Mouse (Mus musculus) heart, adult 2 months (tissue): Measurements from ENCODE around the gene Zfp874b. TPM values are rescaled to one million over a fixed set of nuclear protein-coding genes. Genes with fewer than 3 reads are reported as not detected.
A peak's percentile ranks its signal among the peaks of the same experiment; 100 is the strongest.

Experiments
- DNase-seq, 2 experiments: peaks; one replicate each; pipeline ENCODE4 v3.0.0; 2021
- H3K27ac ChIP-seq: fragments of 200-600 bp; 2 replicates; pipeline ENCODE4 v1.8.1; 2022
- H3K27me3 ChIP-seq: fragments of 200-500 bp; 2 replicates; pipeline ENCODE4 v1.6.1; 2012; ENCODE audit warnings: mild to moderate bottlenecking, low read length, inconsistent platforms, mixed read lengths; ENCODE audit not compliant: control insufficient read depth, insufficient read depth
- H3K36me3 ChIP-seq: fragments of 200-500 bp; 2 replicates; pipeline ENCODE4 v1.6.1; 2012; ENCODE audit warnings: low read length, inconsistent platforms; ENCODE audit not compliant: control insufficient read depth, insufficient read depth
- H3K4me1 ChIP-seq: fragments of 200-500 bp; 2 replicates; pipeline ENCODE4 v1.6.1; 2011; ENCODE audit warnings: low read length; ENCODE audit not compliant: control insufficient read depth, insufficient read depth
- H3K4me3 ChIP-seq: fragments of 200-600 bp; 2 replicates; pipeline ENCODE4 v1.8.1; 2022
- H3K79me2 ChIP-seq: fragments of 200-500 bp; replicated peaks from 2 replicates; pipeline ENCODE4 v1.6.1; 2012; ENCODE audit warnings: mild to moderate bottlenecking, inconsistent platforms, low read length, moderate library complexity, mixed read lengths; ENCODE audit not compliant: control insufficient read depth, insufficient read depth
- H3K9ac ChIP-seq: fragments of 200-500 bp; 2 replicates; pipeline ENCODE4 v1.6.1; 2012; ENCODE audit warnings: low read depth, mild to moderate bottlenecking, control low read depth, inconsistent platforms, low read length, mixed read lengths
- CTCF ChIP-seq: fragments of 200-600 bp; IDR thresholded peaks from 2 replicates; pipeline ENCODE4 v1.8.1; 2022; ENCODE audit warnings: antibody characterized with exemption, mild to moderate bottlenecking, moderate library complexity
- EP300 ChIP-seq: fragments of 200-500 bp; IDR thresholded peaks from 2 replicates; pipeline ENCODE4 v1.6.1; 2011; ENCODE audit warnings: low read depth, low read length, control low read depth; ENCODE audit not compliant: insufficient read depth
- POLR2A ChIP-seq: fragments of 200-500 bp; IDR thresholded peaks from 2 replicates; pipeline ENCODE4 v1.6.1; 2011; ENCODE audit warnings: mild to moderate bottlenecking, low read depth, low read length, control low read depth; ENCODE audit not compliant: insufficient read depth
- WGBS: fragments of 180-500 bp; shearing (Covaris S2); methylation state at CpG from one replicate; pipeline ENCODE4 v1.1.7; 2018; 5-methylcytosine and 5-hydroxymethylcytosine counted together
- intact Hi-C: fragments of 180-260 bp; cut with DNase I; formaldehyde crosslinking; loops from one replicate; pipeline ENCODE4 v1.15.1; 2025
- long read RNA-seq: library from polyadenylated mRNA; stranded (forward); transcript quantifications from one replicate; pipeline ENCODE4 v2.0.0, GENCODE M21; 2021
- polyA plus RNA-seq: library from polyadenylated mRNA; depleted of rRNA; stranded (reverse); fragments of >200 nt; gene quantifications from 2 replicates; pipeline ENCODE4 v1.2.3, GENCODE M21; 2012; rRNA removed
- total RNA-seq, 2 experiments: library from RNA; stranded (reverse); gene quantifications; 2 replicates each; pipeline ENCODE4 v1.2.3; 2021

Gene Zfp874b
- total RNA-seq (10 to 100 TPM; 16.7 to 17.4 TPM), polyA plus RNA-seq (2.5 and 7.9 TPM in 2 replicates)
- long read RNA-seq, partial matches to known transcripts = 0 of 4 reads
- long read RNA-seq, other reads (novel, unspliced or antisense) = 4 of 4 reads

DNA sequence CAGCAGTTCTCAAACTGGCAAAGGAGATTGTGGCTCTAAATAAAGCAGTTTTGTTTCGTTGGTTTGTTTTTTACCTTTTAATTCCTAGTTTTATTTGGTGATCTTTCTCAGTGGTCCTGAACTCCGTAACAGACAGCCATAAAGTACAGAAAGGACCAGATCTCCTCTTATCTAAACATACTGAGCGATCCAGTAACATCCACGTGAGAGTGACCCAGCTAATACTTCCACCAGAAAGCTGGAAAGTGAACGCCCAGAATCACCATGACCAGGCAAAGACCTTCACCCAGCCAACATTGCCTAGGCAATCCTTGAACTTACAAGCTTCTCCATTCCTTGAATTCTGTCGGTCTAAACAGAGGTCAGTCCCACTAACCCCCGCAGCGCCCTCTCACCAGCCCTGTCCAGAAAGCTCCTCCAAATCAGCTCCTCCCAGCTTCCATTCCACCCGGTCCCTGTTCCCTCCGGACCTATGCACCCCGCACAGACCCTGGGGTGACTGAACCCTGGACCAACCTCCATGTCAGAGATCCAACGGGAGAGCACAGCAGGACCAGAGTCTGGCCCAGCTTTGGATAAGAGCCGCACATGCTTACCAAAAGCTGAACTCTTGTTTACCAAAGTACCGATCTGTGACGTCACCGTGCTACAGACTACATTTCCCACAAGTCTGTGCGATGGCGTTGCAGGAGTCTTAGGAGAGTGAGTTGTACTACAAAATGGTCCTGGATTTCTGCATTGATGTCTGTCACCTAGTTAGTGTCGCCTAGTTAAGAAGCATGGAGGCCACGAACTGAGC, at the start of gene Zfp874b:
Zfp874b (minus strand) TSS at position 634 of the 799 bp plus-strand sequence.
- Histone ChIP-seq H3K4me1 (peaks cover 4% of the 10 kb centered on the region), H3K27ac (peak within 1 kb of the TSS; percentile 96), H3K79me2 (no peaks in the 10 kb centered on the region; the same call in 1 of the 2 replicates), H3K9ac (peak within 1 kb of the TSS; percentile 88), H3K36me3 (peaks cover 16% of the 10 kb centered on the region), H3K4me3 (peak within 1 kb of the TSS; percentile 80), H3K27me3 (no peaks in the 10 kb centered on the region)
- peak; percentile 90 to 92 for DNase-seq
- intact Hi-C loops = loop anchor here (1.0 to 10.0 kb wide), 4 partner anchors 17 to 309 kb away; partner anchors contain the start of genes Rsl1, Zfp58 and Zfp874a
- WGBS = 1% methylated on average over 20 of the region's 20 CpGs
- TF ChIP-seq EP300 (0 out of 2 replicates have a peak, but pooled peaks have one; percentile 70), CTCF (no peak), POLR2A (peak; percentile 78)

DNA sequence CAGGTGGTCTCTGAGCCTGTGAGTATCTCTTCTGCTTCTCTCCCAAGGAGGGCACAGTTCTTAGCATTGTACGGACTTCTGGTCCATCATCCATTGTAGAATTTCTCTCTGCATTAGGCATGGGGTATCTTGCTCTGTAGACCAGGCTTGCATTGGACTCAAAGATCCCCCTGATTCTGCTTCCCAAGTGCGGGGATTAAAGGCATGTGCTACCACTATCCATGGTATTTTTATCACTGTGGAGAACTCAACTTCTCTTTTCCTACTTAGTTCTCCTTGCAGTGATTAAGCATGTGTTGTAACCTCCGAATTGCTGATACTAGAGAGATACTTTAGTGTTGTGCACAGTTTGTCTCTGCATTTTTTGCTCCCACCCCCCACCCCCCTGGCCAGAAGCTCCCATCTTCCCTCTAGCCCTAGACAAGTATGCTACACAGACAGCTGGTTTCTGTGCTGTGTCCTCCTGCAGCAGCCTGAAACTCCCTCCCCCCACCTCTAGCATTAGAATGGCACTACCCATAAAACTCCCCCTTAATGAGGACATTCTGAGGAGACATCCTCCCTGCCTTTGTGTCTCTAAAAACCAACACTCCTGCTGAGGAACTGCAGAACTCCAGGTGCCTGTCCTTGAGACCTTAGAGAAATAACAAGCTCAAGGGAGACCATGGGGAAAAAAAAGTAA, 43.1 kb upstream of the Zfp874b start:
- Histone ChIP-seq H3K27me3 (no peaks in the 10 kb centered on the region), H3K79me2 (peaks cover 2% of the 10 kb centered on the region; the same call in 1 of the 2 replicates), H3K36me3 (no peaks in the 10 kb centered on the region), H3K4me3 (no peak overlapping the region), H3K9ac (no peak overlapping the region), H3K27ac (no peak overlapping the region), H3K4me1 (peaks cover 1% of the 10 kb centered on the region)
- intact Hi-C loops = loop anchor here (2.0 to 10.0 kb wide), 5 partner anchors 26 to 422 kb away; partner anchors contain the start of genes Gm28044, Gm28557, Zfp595 and Zfp748
- no peak for TF ChIP-seq EP300
- no peak for TF ChIP-seq POLR2A
- TF ChIP-seq CTCF = no peak
- WGBS = 77% methylated on average over 3 of the region's 3 CpGs
- DNase-seq = no peak

DNA sequence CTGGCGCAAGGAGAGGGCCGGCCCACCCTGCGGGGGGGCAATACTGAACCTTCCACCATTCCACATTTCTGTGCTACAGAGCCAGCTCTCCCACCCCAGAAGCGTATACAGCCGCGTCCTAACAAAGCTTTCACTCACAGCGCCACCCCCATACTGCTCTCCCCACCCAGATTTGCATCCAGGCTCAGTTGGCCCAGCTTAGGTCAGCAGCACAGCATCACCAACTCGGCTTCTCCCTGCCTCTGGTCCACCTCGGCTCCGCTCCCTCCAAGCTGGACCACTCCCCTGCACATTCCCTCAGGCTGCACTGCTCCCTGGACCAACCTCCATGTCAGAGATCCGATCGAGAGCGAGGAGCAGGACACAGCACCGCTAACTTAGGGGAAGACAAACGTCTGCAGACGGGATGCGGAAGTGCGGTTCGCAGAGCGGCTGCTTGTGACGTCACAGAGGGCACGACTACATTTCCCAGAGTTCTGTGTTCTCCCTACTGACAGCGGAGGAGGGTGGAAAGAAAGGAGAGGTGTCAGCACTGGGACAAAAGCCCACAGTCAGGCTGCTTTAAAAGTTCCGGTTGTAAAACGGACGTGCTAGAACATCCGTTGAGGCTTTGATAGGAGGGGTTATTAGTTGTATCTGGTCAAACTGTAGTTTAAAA, 41.8 kb upstream of the Zfp874b start, which contains the start of the genes Gm26965 and Zfp87:
Gm26965 (minus strand) TSS at position 399 of the 658 bp plus-strand sequence.
Zfp87 (minus strand) TSS at position 425 of the 658 bp plus-strand sequence.
- peaks cover 1% of the 10 kb centered on the region for H3K4me1 ChIP-seq
- TF ChIP-seq POLR2A = peak; percentile 94
- peak; percentile 79 for TF ChIP-seq EP300
- no peak for TF ChIP-seq CTCF
- intact Hi-C loops = loop anchor here (1.0 to 10.0 kb wide), 8 partner anchors 26 to 421 kb away; partner anchors contain the start of genes Gm28044, Gm28557, Zfp58 and Zfp595

DNA sequence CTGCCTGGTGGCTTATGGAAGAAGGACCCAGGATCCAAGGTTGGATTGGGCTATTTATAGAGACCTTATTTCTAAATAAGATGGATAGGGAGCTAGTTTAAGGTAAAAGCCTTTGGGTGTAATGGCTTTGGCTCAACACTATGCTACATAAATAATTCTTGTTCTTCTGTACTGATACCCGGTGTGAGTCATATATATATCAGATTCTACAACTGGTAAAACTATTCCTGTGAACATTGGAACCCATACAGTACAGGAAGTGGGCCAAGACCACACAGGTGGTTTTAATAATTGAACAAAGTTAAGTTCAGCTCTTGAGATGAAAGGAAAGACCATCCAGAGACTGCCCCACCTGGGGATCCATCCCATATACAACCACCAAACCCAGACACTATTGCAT, 16.9 kb upstream of the Zfp874b start:
- Histone ChIP-seq H3K4me3 (no peak overlapping the region; the same call in 1 of the 2 replicates), H3K4me1 (no peaks in the 10 kb centered on the region), H3K27ac (no peak overlapping the region), H3K79me2 (no peaks in the 10 kb centered on the region), H3K36me3 (no peaks in the 10 kb centered on the region), H3K27me3 (no peaks in the 10 kb centered on the region), H3K9ac (no peak overlapping the region)
- TF ChIP-seq POLR2A (no peak), EP300 (no peak), CTCF (no peak)
- DNase-seq = no peak
- intact Hi-C loops = loop anchor here (1.0 to 5.0 kb wide), 3 partner anchors 16 to 256 kb away; partner anchors contain the start of genes Gm26965, Zfp85, Zfp87 and Zfp874b
- 74% methylated on average over 1 of the region's 1 CpGs for WGBS

More for the DNA sequence above, 41.8 kb upstream of the Zfp874b start, which contains the start of the genes Gm26965 and Zfp87:
- under 1% methylated on average over 27 of the region's 27 CpGs for WGBS
- Histone ChIP-seq H3K79me2 (peaks cover 2% of the 10 kb centered on the region; the same call in 1 of the 2 replicates), H3K27me3 (no peaks in the 10 kb centered on the region), H3K27ac (peak within 1 kb of the TSS; percentile 71), H3K4me3 (peak within 1 kb of the TSS; percentile 69), H3K36me3 (no peaks in the 10 kb centered on the region), H3K9ac (peak within 1 kb of the TSS; percentile 87)
- DNase-seq = peak; percentile 93 to 94

DNA sequence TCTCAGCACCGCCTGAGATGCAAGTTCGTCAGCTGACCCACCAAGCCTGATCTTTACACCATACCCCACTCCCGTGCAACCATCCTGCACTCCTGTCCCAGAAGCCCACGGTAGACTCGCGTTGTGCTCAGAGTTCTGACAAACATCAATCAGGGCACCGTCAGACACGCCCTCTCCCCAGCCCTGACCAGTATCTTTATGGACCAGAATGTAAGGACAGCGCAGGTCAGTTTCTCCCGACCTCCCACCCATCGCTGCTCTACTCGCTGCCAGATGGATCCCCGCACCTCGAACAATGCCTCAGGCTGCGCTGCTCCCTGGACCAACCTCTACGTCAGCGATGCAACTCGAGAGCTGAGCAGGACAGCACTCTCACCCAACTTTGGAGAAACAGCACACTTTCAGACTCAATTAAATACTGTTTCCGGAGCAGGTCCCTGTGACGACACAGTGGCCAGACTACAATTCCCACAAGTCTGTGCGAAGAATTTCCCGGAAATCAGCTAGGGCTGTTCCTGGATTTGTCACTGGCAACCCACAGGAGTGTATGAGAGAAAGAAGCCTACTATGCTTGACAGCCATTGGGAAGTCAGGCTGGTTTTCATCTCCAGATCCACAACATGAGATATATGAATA, 16.1 kb upstream of the Zfp874b start, which contains the start of gene Zfp58:
Zfp58 (minus strand) TSS at position 472 of the 636 bp plus-strand sequence.
- Histone ChIP-seq H3K4me3 (peak within 1 kb of the TSS; percentile 69), H3K4me1 (no peaks in the 10 kb centered on the region), H3K27ac (peak within 1 kb of the TSS; percentile 74), H3K9ac (peak within 1 kb of the TSS; percentile 83), H3K27me3 (no peaks in the 10 kb centered on the region), H3K36me3 (no peaks in the 10 kb centered on the region), H3K79me2 (no peaks in the 10 kb centered on the region)
- under 1% methylated on average over 22 of the region's 22 CpGs for WGBS
- TF ChIP-seq POLR2A (peak; percentile 78), CTCF (no peak), EP300 (0 out of 2 replicates have a peak, but pooled peaks have one; percentile 28)
- intact Hi-C loops = loop anchor here (1.0 to 5.0 kb wide), 3 partner anchors 15 to 257 kb away; partner anchors contain the start of genes Gm26965, Zfp85, Zfp87 and Zfp874b
- DNase-seq = peak; percentile 88
